Mouse (Mus musculus) Patski (cell line): ENCODE results near the gene Tenm3. TPM values are rescaled to one million over a fixed set of nuclear protein-coding genes. Genes with fewer than 3 reads are reported as not detected.

Experiments used
- ATAC-seq: fragments of 100-300 bp; one replicate; pipeline ENCODE4 v1.8.0; 2021
- CTCF ChIA-PET: fragments of 350-600 bp; sonication (Branson Sonifier 250); formaldehyde crosslinking; loops from one replicate; lab custom pipeline; 2022; ENCODE audit warnings: inconsistent platforms; lab: Charles Lee
- POLR2A ChIA-PET: fragments of 350-600 bp; sonication (Branson Sonifier 250); formaldehyde crosslinking; loops from one replicate; lab custom pipeline; 2022; ENCODE audit warnings: antibody characterized with exemption, inconsistent platforms; lab: Charles Lee
- DNase-seq: peaks from one replicate; pipeline ENCODE4 v3.0.0-alpha.2; 2011; ENCODE audit warnings: low read depth, low spot score
- H3K27me3 ChIP-seq: fragments of 371-371 bp; one replicate; pipeline ENCODE4 v1.5.1; 2021
- CTCF ChIP-seq: fragments of 100-300 bp; IDR thresholded peaks from one replicate; pipeline ENCODE4 v1.5.1; 2021
- in situ Hi-C: fragments of 300-500 bp; cut with MboI; formaldehyde crosslinking; loops from 3 replicates; pipeline ENCODE4 v1.11.1; 2018; ENCODE audit warnings: low pct_unique_long_range_greater_than_20kb, mixed read lengths
- polyA plus RNA-seq: library from polyadenylated mRNA; unstranded; gene quantifications from one replicate; pipeline ENCODE4 v1.2.3, GENCODE M21; 2021

Tenm3 gene
- polyA plus RNA-seq, 1 experiment from 2014 or later: 3.0 TPM

DNA sequence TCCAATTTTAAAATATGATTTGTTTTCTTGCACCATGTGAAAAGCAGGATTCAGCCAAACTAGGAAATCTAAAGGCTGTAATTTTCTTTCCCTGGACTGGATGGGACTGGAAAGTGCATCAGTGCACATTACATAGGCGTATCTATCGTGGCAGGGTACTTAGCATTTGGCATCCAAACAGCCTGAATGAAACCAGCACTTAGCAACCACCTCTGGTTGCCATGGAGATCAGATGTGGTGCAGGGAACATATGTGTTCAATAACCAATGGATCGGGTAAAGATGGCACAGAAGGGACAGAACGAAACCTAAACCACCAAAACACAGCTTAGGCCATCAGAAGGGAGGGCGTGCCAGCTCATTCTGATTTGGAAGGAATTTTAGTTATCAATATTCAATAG, 376.1 kb downstream of the Tenm3 start:
- ChIA-PET POLR2A (no interaction called here), CTCF (interaction anchor here (0.7 kb wide), 1 partner anchor 9 kb away, joined by 3 read pairs; no protein-coding TSS in a partner anchor)
- ATAC-seq (no peak), DNase-seq (no peak)
- H3K27me3 ChIP-seq: no peaks in the 10 kb centered on the region
- in situ Hi-C loops: no loop called here
- no peak for TF ChIP-seq CTCF

DNA sequence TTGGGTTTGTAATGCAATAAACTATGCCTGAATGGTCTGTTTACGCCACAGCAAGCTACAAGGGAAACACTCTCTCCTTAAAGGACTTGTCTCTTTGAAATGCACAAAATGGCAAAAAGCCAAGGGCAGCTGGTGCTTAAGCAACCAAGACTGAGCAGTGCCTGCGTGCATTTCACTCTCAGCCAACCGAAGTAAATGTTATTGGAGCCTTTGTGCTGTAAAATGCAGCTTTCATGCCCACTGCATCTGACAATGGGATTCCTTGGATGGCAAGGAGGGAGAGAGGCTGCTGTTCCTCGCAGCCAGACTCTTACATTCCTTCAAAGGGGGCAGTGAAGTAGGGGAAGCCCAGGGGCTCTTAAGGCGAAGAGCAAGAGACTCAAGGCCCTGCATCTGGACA, 385.4 kb downstream of the Tenm3 start:
- ATAC-seq: peak; percentile 69
- CTCF ChIA-PET: no interaction called here
- no peaks in the 10 kb centered on the region for H3K27me3 ChIP-seq
- in situ Hi-C loops: no loop called here
- POLR2A ChIA-PET: interaction anchor here (0.6 kb wide), 1 partner anchor 814 kb away, joined by 3 read pairs; no protein-coding TSS in a partner anchor
- peak; percentile 79 for DNase-seq
- no peak for TF ChIP-seq CTCF

DNA sequence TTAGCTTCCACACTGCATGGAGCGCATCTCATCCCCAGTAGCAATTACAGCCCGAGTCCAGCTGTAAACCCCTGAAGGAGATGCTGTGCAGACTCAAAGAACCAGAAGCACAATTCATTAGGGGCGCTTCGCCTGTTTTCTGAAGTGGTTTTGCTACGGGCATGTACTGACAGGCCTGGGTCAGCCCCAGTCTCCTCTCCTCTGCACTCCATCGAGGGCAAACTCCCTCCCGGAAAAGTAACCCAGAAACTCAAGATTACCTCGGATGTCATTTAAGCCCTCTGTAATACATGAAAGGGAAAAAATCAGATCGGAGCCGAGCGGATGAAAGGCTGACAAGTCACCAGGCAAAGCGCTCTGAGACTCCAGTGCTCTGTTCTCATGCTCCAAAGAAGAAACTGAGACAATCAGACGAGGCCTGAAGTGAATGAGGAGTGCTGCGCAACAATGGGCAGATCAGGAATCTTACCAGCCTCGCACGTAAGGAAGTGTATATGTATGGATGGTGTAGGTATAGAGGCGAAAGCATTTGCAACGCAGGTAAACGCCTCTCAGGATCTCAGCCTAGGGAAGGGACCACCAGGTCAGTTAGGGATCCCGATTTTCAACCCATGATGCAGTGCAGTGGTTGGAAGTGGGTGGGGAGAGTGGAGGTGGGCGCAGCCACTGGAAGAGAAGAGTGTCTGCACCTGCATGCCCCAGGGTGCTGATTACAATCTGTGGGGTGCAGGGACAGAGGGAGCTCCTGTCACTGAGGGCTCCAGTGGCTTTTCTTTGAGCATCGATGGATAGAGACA, 387.2 kb downstream of the Tenm3 start:
- ChIA-PET POLR2A (no interaction called here), CTCF (no interaction called here)
- DNase-seq (no peak), ATAC-seq (no peak)
- no peaks in the 10 kb centered on the region for H3K27me3 ChIP-seq
- in situ Hi-C loops: no loop called here
- no peak for TF ChIP-seq CTCF

DNA sequence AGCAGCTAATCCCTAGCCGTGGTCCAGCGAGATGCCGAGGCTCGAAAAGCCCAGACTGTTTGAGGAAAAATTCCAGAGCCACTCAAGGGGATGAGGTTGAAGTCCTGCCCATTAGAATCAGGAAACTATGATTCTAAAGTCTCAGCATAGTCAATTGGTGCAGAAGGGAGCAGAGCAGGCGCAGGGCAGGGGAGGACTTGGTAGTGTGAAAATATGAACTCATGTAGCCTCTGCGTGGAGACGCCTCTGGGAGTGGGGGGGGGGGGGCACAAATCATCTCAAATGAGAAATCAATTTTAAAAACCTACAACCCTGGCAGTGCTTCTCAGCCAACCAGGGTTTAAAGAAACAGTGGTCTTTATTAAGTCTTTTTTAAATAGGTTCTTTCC, 392.5 kb downstream of the Tenm3 start:
- in situ Hi-C loops: no loop called here
- CTCF ChIA-PET: no interaction called here
- POLR2A ChIA-PET: interaction anchor here (1.4 kb wide), 1 partner anchor 9 kb away, joined by 4 read pairs; no protein-coding TSS in a partner anchor
- DNase-seq (peak; percentile 10), ATAC-seq (peak; percentile 54)
- TF ChIP-seq CTCF: no peak
- no peaks in the 10 kb centered on the region for H3K27me3 ChIP-seq

DNA sequence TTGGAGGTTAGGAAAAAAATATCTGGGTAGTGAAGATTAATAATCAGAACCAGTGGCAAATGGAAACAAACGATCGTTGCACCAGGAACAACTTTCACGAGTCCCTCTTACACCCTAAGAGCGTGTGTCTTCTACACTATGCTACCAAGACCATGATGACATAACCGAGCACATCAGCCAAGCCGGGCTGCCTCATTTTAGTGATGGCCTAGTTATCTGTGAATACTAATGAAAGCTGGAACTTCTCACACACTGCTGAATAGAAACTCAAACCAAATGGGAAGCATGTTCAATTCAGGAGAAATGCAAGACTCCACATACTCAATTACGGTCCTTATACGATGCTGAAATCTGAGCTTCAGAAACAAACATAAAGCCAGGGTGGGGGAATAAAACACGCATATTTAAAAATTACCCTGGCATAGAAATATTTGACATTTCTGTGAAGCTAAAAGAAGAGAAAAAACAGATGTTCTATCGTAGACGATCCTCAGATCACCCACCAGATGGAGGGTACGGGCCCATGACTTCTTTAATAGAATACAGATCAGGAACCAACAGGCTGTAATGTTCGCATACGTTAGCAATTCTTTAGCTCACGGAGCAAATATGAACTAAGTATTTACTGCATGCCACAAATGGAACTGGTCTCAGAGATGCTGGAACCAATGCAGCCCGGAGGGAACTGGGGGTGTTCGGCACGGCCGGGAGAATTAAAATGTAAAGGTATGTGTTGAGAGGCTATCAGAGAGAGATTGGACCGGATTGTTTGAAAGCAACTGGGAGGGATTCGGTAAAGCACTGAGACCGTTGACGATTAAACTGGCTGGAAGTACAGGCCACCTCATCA, 393.1 kb downstream of the Tenm3 start:
- no peak for ATAC-seq
- POLR2A ChIA-PET: interaction anchor here (0.7 to 1.4 kb wide), 2 partner anchors 10 to 46 kb away, joined by 4 to 6 read pairs; no protein-coding TSS in a partner anchor

DNA sequence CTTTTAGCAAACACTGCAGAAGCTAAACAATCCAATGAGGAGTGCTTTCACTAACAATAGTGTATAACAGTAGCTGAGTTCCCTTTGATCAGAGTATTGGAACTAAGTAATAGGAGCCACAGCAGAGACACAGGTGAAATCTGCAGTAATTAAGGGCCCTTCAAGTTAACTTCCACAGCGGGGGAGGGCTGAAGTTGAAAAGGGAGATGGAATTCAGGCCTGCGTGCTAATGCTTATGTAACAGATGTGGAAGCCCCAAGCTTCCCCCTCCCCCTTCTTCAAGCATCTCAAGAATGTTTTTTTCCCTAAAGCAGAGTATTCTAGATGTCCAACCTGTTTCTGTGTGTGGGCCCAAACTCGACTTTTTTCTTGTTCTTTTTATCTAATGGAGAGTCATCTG, 394.1 kb downstream of the Tenm3 start:
- TF ChIP-seq CTCF: no peak
- ATAC-seq (no peak), DNase-seq (no peak)
- in situ Hi-C loops: no loop called here
- H3K27me3 ChIP-seq: no peaks in the 10 kb centered on the region
- CTCF ChIA-PET: no interaction called here
- POLR2A ChIA-PET: interaction anchor here (0.7 to 1.4 kb wide), 2 partner anchors 11 to 45 kb away, joined by 4 to 6 read pairs; no protein-coding TSS in a partner anchor

More for the DNA sequence above, 393.1 kb downstream of the Tenm3 start:
- no peak for DNase-seq
- in situ Hi-C loops: no loop called here
- no peaks in the 10 kb centered on the region for H3K27me3 ChIP-seq
- no peak for TF ChIP-seq CTCF
- CTCF ChIA-PET: interaction anchor here (0.6 kb wide), 1 partner anchor 93 kb away, joined by 3 read pairs; no protein-coding TSS in a partner anchor

DNA sequence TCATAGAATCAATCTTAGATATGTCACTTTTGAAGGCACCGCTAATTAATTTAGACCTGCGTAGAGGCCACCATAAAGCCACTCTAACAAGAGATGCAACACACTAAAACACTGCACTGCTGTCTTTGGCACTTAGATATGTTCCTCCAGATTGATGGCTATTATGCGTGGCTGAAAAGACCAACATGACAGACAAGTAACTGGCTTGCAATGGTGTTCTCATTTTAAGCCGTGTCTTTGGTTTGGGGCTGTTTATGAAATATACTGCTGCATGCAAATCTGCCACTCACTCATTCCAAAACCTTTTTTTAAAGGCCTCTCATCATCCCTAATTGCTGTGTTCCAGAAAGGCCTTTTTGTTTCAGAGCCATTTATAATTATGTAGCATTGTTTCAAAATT, 398.1 kb downstream of the Tenm3 start:
- no peak for TF ChIP-seq CTCF
- ATAC-seq (no peak), DNase-seq (no peak)
- ChIA-PET CTCF (no interaction called here), POLR2A (no interaction called here)
- in situ Hi-C loops: no loop called here
- no peaks in the 10 kb centered on the region for H3K27me3 ChIP-seq

DNA sequence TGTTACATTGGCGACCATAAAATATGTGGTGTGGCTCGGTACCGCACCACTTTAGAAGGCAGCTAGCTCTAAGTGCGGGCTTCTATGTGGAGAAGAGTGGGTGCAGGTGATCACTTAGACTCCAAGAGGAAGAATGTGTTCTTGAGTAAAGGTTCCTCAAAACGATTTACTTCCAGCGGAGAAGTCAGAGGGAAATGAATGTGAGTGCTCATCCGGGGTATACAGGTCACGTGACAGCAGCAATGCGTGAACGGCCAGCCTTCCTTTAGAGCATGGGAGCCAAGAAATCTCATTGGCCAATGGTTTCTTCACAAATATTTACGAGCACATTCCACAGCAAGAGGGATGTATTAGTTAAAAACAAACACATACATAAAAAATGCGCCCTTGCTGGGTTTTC, 404.3 kb downstream of the Tenm3 start:
- ChIA-PET POLR2A (no interaction called here), CTCF (no interaction called here)
- in situ Hi-C loops: no loop called here
- no peak for TF ChIP-seq CTCF
- peaks cover 3% of the 10 kb centered on the region for H3K27me3 ChIP-seq
- no peak for ATAC-seq
- no peak for DNase-seq

DNA sequence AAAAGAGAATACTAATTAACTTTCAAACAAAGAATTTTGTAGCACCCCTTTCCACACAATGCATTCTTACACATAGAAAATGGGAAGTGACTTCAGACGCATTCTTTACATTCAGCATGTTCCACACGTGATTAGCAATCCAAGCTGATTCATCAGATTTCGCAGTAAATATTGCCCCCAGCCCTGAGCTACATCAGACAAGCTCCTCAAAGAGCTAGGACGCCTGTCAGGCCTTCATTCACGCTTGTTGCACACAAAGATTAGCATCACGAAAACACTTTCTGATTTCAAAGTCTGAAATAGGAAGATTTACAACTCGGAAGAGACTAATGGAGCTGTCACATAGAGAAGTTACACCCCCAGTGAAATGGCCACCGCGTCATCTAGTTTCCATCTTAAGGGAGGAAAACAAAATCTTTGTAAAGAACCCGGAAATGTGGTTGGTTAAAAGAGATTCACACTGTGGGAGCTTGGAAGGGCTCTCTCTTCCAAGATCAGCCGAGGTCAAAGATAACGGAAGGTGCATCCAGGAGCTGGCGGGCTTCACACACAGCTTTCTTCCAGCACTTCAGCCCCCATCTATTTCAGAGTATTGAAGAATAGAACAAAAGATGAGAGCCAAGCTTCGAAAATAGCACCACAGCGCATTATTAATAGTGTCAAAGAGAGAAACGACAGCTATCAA, 406.1 kb downstream of the Tenm3 start:
- ChIA-PET CTCF (interaction anchor here (1.2 kb wide), 1 partner anchor 12 kb away, joined by 3 read pairs; no protein-coding TSS in a partner anchor), POLR2A (no interaction called here)
- TF ChIP-seq CTCF: no peak
- ATAC-seq (no peak), DNase-seq (no peak)
- in situ Hi-C loops: no loop called here
- peaks cover 6% of the 10 kb centered on the region for H3K27me3 ChIP-seq

DNA sequence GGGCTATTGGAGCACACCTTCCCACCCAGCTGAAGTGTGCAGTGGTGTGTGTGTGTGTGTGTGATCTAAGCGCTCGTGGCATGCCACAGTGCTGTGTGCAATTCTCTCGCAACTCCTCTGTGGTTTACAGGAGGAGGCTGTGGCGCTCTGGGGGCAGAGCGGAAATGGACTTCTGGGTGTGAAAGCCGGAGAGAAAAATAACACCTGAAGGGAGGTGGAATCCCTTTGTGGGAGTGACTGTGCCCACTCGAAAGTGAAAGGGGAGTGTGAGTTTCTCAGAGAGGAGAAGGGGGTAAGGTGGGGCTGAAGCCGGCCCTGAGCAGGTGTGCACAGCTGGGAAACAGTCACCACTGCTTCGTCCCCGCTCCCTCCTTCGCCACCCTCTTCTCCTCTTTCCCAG, 418.6 kb downstream of the Tenm3 start:
- ChIA-PET CTCF (interaction anchor here (1.1 kb wide), 1 partner anchor 12 kb away, joined by 3 read pairs; no protein-coding TSS in a partner anchor), POLR2A (interaction anchor here (1.0 kb wide), 1 partner anchor 10 kb away, joined by 3 read pairs; no protein-coding TSS in a partner anchor)
- no peak for TF ChIP-seq CTCF
- in situ Hi-C loops: no loop called here
- no peaks in the 10 kb centered on the region for H3K27me3 ChIP-seq
- DNase-seq (no peak), ATAC-seq (no peak)
